Mouse (Mus musculus) midbrain, embryonic 10.5 days (tissue): ENCODE data around the gene Tnfaip1. TPM values are rescaled to one million over a fixed set of nuclear protein-coding genes. Genes with fewer than 3 reads are reported as not detected.

Source experiments
- DNase-seq: peaks from one replicate; pipeline ENCODE4 v3.0.0-alpha.2; 2017; ENCODE audit warnings: low spot score
- H3K27ac ChIP-seq: fragments of 300-500 bp; sonication (generic); replicated peaks from 2 replicates; pipeline ENCODE4 v1.5.1; 2016; ENCODE audit warnings: mild to moderate bottlenecking
- H3K27me3 ChIP-seq: fragments of 300-500 bp; sonication (generic); 2 replicates; pipeline ENCODE4 v1.6.1; 2016; ENCODE audit warnings: low read depth, mild to moderate bottlenecking; ENCODE audit not compliant: poor library complexity, severe bottlenecking
- H3K36me3 ChIP-seq: fragments of 300-500 bp; sonication (generic); 2 replicates; pipeline ENCODE4 v1.6.1; 2016; ENCODE audit warnings: mild to moderate bottlenecking, moderate library complexity
- H3K4me1 ChIP-seq: fragments of 300-500 bp; sonication (generic); 2 replicates; pipeline ENCODE4 v1.6.1; 2016
- H3K4me3 ChIP-seq: fragments of 300-500 bp; sonication (generic); 2 replicates; pipeline ENCODE4 v1.5.1; 2016; ENCODE audit warnings: mild to moderate bottlenecking, moderate library complexity
- H3K9me3 ChIP-seq: fragments of 300-500 bp; sonication (generic); replicated peaks from 2 replicates; pipeline ENCODE4 v1.6.1; 2016; ENCODE audit warnings: mild to moderate bottlenecking
- WGBS: fragments of 180-500 bp; shearing (Covaris S2); methylation state at CpG from one replicate; pipeline ENCODE4 v1.1.7; 2016; 5-methylcytosine and 5-hydroxymethylcytosine counted together
- polyA plus RNA-seq: library from polyadenylated mRNA; unstranded; fragments of >200 nt; fragmentation: Nextera tagmentation; extraction: Ambion mirVana; gene quantifications from 2 replicates; pipeline ENCODE4 v1.2.1, GENCODE M21; 2016

Tnfaip1 gene
- polyA plus RNA-seq, 1 experiment from 2014 or later: 89.6 TPM

GRCm38 (mm10) chr11:78509148-78509547 is 27.0 kb downstream of the Tnfaip1 start:
- Histone ChIP-seq H3K27ac (no peak overlapping the region), H3K9me3 (no peaks in the 10 kb centered on the region), H3K4me1 (peaks cover 25% of the 10 kb centered on the region), H3K36me3 (peaks cover 60% of the 10 kb centered on the region), H3K4me3 (no peak overlapping the region), H3K27me3 (no peaks in the 10 kb centered on the region)
- no peak for DNase-seq
- WGBS: 79% methylated on average over 5 of the region's 5 CpGs

GRCm38 (mm10) chr11:78505430-78505829 is 30.7 kb downstream of the Tnfaip1 start:
- Histone ChIP-seq H3K27ac (no peak overlapping the region), H3K4me1 (peaks cover 12% of the 10 kb centered on the region), H3K36me3 (peaks cover 54% of the 10 kb centered on the region), H3K4me3 (no peak overlapping the region), H3K9me3 (no peaks in the 10 kb centered on the region), H3K27me3 (peaks cover 11% of the 10 kb centered on the region)
- 84% methylated on average over 3 of the region's 3 CpGs for WGBS
- DNase-seq: no peak

- Histone ChIP-seq H3K36me3 (peaks cover 33% of the 10 kb centered on the region), H3K4me1 (peaks cover 35% of the 10 kb centered on the region), H3K27me3 (peaks cover 33% of the 10 kb centered on the region), H3K27ac (no peak within 1 kb of the TSS), H3K9me3 (no peaks in the 10 kb centered on the region), H3K4me3 (no peak within 1 kb of the TSS)
- DNase-seq: no peak
- 72% methylated on average over 7 of the region's 7 CpGs for WGBS
Measured at GRCm38 (mm10) chr11:78502909-78503650, 33.1 kb downstream of the Tnfaip1 start, which contains the start of gene Sebox. Sebox (plus strand) TSS chr11:78503447.

GRCm38 (mm10) chr11:78501529-78501928 is 34.6 kb downstream of the Tnfaip1 start:
- DNase-seq: no peak
- Histone ChIP-seq H3K4me3 (no peak overlapping the region), H3K4me1 (peaks cover 48% of the 10 kb centered on the region), H3K9me3 (no peaks in the 10 kb centered on the region), H3K27ac (peak overlapping the region; percentile 42; the same call in 1 of the 2 replicates), H3K36me3 (peaks cover 17% of the 10 kb centered on the region), H3K27me3 (peaks cover 39% of the 10 kb centered on the region)
- WGBS: 83% methylated on average over 20 of the region's 20 CpGs

GRCm38 (mm10) chr11:78500623-78501202 is 35.4 kb downstream of the Tnfaip1 start:
- Histone ChIP-seq H3K27ac (peak overlapping the region; percentile 80), H3K9me3 (no peaks in the 10 kb centered on the region), H3K4me3 (peak overlapping the region; percentile 73), H3K4me1 (peaks cover 56% of the 10 kb centered on the region), H3K27me3 (peaks cover 47% of the 10 kb centered on the region), H3K36me3 (peaks cover 9% of the 10 kb centered on the region)
- DNase-seq: no peak
- 83% methylated on average over 9 of the region's 9 CpGs for WGBS

GRCm38 (mm10) chr11:78499543-78499942 is 36.6 kb downstream of the Tnfaip1 start:
- no peak for DNase-seq
- Histone ChIP-seq H3K36me3 (no peaks in the 10 kb centered on the region), H3K4me1 (peaks cover 59% of the 10 kb centered on the region), H3K9me3 (no peaks in the 10 kb centered on the region), H3K4me3 (peak overlapping the region; percentile 73), H3K27ac (peak overlapping the region; percentile 80), H3K27me3 (peaks cover 59% of the 10 kb centered on the region)
- 45% methylated on average over 16 of the region's 16 CpGs for WGBS

GRCm38 (mm10) chr11:78499004-78499403 is 37.1 kb downstream of the Tnfaip1 start, which contains the start of gene Vtn:
Vtn (plus strand) TSS chr11:78499091.
- Histone ChIP-seq H3K36me3 (no peaks in the 10 kb centered on the region), H3K27me3 (peaks cover 64% of the 10 kb centered on the region), H3K9me3 (no peaks in the 10 kb centered on the region), H3K4me3 (peak within 1 kb of the TSS; percentile 73), H3K27ac (peak within 1 kb of the TSS; percentile 80), H3K4me1 (peaks cover 59% of the 10 kb centered on the region)
- peak; percentile 58 for DNase-seq
- WGBS: 38% methylated on average over 7 of the region's 7 CpGs

GRCm38 (mm10) chr11:78497544-78498522 is 38.3 kb downstream of the Tnfaip1 start, which contains the start of gene Sarm1:
Sarm1 (minus strand) TSS chr11:78497754.
- peak within 1 kb of the TSS; percentile 73 for H3K4me3 ChIP-seq
- 4% methylated on average over 36 of the region's 36 CpGs for WGBS
- H3K36me3 ChIP-seq: no peaks in the 10 kb centered on the region

GRCm38 (mm10) chr11:78497071-78497541 is 39.0 kb downstream of the Tnfaip1 start:
- peaks cover 77% of the 10 kb centered on the region for H3K27me3 ChIP-seq
- peak; percentile 60 for DNase-seq
- under 1% methylated on average over 44 of the region's 44 CpGs for WGBS

More at GRCm38 (mm10) chr11:78497544-78498522, 38.3 kb downstream of the Tnfaip1 start, which contains the start of gene Sarm1:
- H3K27ac ChIP-seq: peak within 1 kb of the TSS; percentile 80
- peaks cover 70% of the 10 kb centered on the region for H3K27me3 ChIP-seq
- H3K4me1 ChIP-seq: peaks cover 59% of the 10 kb centered on the region
- H3K9me3 ChIP-seq: no peaks in the 10 kb centered on the region
- peak; percentile 96 for DNase-seq

GRCm38 (mm10) chr11:78495904-78496303 is 40.2 kb downstream of the Tnfaip1 start:
- Histone ChIP-seq H3K27ac (no peak overlapping the region), H3K36me3 (no peaks in the 10 kb centered on the region), H3K4me3 (peak overlapping the region; percentile 73), H3K9me3 (no peaks in the 10 kb centered on the region), H3K4me1 (peaks cover 59% of the 10 kb centered on the region), H3K27me3 (peaks cover 84% of the 10 kb centered on the region)
- 6% methylated on average over 6 of the region's 6 CpGs for WGBS
- peak; percentile 51 for DNase-seq

More at GRCm38 (mm10) chr11:78497071-78497541, 39.0 kb downstream of the Tnfaip1 start:
- H3K4me3 ChIP-seq: peak overlapping the region; percentile 73
- H3K27ac ChIP-seq: peak overlapping the region; percentile 80
- no peaks in the 10 kb centered on the region for H3K36me3 ChIP-seq
- peaks cover 59% of the 10 kb centered on the region for H3K4me1 ChIP-seq
- H3K9me3 ChIP-seq: no peaks in the 10 kb centered on the region

GRCm38 (mm10) chr11:78490781-78491241 is 45.3 kb downstream of the Tnfaip1 start:
- Histone ChIP-seq H3K9me3 (no peaks in the 10 kb centered on the region), H3K27me3 (peaks cover 94% of the 10 kb centered on the region), H3K4me1 (peaks cover 24% of the 10 kb centered on the region), H3K36me3 (peaks cover 19% of the 10 kb centered on the region), H3K4me3 (peak overlapping the region; percentile 50), H3K27ac (peak overlapping the region; percentile 55; the same call in 1 of the 2 replicates)
- DNase-seq: peak; percentile 74
- WGBS: 8% methylated on average over 48 of the region's 48 CpGs

GRCm38 (mm10) chr11:78488168-78488567 is 48.0 kb downstream of the Tnfaip1 start:
- H3K4me3 ChIP-seq: 0 out of 2 replicates have a peak overlapping the region, but pooled peaks have one; percentile 20
- peaks cover 20% of the 10 kb centered on the region for H3K4me1 ChIP-seq
- peaks cover 24% of the 10 kb centered on the region for H3K36me3 ChIP-seq
- no peaks in the 10 kb centered on the region for H3K9me3 ChIP-seq
- 3% methylated on average over 8 of the region's 8 CpGs for WGBS
- peaks cover 86% of the 10 kb centered on the region for H3K27me3 ChIP-seq
- no peak overlapping the region for H3K27ac ChIP-seq
- DNase-seq: peak; percentile 81
